Mouse (Mus musculus): Measurements from ENCODE around the gene Cpsf4.

DNA sequence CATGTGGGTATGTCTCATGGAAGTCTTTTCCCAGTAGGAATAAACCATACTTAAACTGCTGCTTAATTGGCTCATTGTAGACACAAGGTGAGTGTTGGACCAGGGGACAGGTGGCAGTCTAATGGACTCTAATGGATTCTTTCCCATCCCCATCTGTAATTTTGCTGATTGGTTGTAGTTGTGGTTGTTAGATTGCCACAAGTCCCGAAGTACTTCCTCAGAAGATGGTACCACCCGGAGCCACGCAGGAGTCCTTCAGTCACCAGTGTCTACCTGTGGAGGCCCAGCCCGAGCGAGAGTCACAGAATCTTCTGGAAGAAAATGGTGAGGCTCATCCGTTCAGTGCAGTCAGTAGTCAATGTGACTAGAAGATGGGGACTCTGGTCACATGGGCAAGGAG is 40.4 kb downstream of the Cpsf4 start:
- TF ChIP-seq HCFC1 (IDR thresholded peaks at IDR 0.05; ENCODE audit: borderline replicate concordance, insufficient read depth, low read length) (no peak), MAFK (IDR thresholded peaks at IDR 0.05; ENCODE audit: insufficient read depth, low read depth, low read length) (no peak)
